Mouse (Mus musculus): ENCODE measurements around the gene Hgd. TPM values are rescaled to one million over a fixed set of nuclear protein-coding genes. Genes with fewer than 3 reads are reported as not detected.
A peak's percentile ranks its signal among the peaks of the same experiment; 100 is the strongest.

Gene Hgd
- total RNA-seq (2022), result not detected

DNA sequence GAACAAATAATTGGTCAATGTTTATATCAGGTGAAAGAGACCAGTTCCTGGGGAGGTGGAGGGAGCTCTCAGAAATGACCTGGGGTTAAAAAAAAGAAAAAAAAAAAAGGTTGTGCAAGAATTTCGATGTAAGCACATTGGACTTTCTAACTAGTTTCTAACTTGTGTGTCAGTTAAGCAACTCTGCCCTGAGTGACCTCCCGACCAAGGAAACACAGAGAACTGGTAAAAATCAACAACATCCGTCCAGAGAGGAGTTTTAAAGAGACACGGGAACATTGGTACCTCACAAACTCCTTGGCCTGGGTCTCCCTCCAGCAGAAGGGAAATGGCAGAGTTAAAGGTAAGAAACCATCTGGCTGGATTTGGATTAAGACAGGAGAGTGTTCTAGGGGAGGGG, at the start of gene Hgd:
TSS of gene Hgd (plus strand) at position 160 of the 400 bp plus-strand sequence.
- no peak for DNase-seq (ENCODE audit: low spot score in 2 of 2)

DNA sequence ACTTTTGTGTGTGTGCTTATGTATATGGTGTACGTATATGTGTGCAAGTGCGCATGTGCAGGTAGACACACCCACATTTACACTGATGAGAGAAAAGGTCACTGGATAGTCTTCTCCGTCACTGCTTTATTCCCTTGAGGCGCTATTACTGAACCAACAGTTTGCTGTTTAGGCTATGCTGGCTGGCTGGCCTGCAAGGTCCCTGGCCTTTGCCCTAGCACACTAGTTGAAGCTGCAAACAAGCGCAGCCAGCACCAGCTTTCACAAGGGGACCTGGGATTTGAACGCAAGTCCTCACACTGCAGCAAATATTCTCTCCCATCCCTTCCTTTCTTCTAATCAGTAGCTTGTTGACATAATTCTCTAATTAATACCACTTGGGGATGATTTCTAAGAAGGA, 49.8 kb upstream of the Hgd start:
- DNase-seq (ENCODE audit: low spot score in 2 of 2), result no peak

DNA sequence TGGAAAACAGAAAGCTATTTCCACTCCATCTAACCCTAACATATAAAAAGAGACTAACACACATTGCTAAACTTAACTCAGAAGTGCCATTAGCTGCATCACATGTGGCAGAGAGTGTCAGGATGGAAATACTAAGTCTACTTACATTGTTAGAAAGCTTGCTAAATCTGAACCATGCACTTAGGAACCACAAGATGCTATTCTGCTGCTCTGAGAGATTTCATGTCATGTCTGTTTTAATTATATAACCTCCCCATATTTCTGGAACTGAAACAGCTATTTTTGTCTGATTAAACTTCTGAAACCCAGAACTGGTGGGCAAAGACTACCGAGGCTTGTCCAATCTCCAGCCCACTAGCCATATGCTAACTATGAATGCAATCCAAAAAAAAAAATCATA, 47.9 kb upstream of the Hgd start:
- no peak for DNase-seq (ENCODE audit: low spot score in 2 of 2)

DNA sequence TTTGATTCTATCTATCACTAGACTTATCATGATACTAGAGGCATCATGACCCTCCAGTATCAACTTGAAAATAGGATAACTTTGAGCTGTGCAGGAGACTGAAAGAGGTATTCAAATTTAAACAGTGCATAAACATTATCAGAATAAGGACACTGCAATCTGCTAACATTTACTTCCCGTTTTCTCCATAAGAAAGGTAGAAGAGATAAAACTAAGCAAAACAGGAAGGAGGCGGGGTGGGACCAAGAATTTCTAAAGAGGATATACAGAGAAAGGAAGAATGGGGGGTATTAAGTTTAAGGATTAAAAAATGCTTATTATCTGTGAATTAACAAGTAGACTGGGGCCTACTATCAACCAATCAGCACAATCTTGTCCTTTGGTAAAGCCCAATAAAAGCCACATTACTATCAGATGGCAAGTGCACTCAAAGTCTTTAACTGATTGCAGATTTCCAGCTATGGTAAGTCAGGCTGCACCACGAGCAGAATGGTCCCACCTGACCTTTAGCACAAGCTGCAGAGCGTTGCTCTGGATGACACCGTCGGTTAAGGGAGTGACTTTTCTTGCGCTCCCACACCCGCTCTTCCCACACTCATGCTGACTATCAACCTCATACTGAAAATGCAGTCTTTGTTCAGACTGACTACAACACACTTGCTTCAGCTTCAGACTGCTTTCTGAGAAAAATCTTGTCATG, 46.4 kb upstream of the Hgd start:
- DNase-seq (ENCODE audit: low spot score in 2 of 2), result no peak

DNA sequence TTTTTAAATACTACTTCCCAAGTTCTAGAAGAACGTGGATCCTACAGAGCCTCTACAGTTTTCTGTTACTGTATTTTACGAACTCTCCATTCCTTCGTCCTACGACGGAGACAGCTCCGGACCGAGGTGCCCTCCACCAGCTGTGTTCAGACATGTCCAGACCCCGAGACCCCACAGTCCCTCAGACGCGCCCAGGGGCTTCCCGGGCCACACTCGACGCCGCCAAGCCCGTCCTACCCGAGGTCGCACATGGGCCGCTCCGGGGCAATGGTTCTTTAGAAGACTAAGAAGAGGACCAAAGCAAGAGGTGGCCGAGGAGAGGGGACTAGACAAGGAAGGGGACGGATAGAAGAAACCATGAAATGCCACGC, 40.7 kb upstream of the Hgd start:
- no peak for DNase-seq (ENCODE audit: low spot score in 2 of 2)

DNA sequence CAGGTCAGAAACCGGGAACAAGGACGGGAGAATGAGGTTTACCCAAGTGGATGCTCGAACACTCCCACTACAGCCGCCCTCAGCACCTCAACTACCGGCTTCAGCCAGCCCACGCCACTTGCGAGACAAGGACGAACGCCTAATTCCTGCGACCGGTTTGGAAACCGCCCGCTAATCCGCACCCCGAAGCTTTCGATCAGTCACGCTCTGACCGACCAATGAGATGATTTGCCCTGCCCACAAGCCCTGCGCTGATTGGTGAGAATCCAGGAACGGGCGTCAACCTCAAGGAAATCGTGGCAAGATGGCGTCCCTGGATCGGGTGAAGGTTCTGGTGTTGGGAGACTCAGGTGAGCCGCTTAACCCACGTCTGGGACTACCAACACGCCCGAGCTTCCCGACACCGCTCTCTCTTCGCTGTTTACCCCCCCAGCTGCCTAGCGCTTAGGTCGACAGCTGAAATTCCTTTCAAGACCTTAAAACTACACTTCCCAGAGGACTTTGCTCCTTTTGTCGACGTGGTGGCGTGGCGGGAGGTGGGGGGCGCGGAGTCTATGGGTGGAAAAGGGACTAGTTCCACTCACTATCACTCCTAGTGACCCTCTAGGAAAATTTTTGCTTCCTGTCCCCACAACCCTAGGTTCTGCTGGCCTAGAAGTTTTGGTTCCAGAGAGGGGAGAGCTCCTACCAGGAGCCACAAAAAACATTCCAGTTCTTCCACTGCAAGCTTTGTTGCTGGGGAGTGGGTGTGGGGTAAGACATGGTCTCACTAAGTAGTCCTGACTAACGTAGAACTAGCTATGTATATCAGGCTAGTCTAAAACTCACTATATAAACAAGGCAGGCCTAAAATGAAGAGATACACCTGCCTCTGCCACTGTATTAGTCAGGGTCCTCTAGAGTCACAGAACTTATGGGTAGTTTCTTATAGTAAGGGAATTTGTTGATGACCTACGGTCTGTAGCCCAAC, 40.1 kb upstream of the Hgd start, which contains the start of the genes Gtf2e1 and Rabl3:
TSS of gene Gtf2e1 (minus strand) at position 179 of the 970 bp plus-strand sequence.
TSS of gene Rabl3 (plus strand) at position 275 of the 970 bp plus-strand sequence.
- DNase-seq (ENCODE audit: low spot score in 2 of 2), result peak; percentile 96 to 98

DNA sequence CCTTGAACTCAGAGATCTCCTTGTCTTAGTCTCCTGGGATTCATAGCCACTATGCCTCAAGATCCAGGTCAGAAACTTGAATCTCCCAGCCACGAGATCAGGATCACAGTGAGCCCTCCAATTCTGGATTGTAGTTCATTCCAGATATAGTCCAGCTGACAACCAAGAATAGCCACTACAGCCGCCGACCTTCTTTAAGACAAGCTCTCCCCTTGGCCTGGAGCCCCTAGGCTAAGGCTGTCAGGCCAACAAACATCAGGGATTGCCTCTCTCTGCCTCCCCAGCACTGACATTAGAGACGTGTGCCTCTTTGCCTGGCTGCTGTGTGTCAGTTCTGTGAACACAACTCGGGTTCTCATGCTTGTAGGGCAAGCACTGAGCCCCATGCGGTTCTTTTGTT, 39.2 kb upstream of the Hgd start:
- no peak for DNase-seq (ENCODE audit: low spot score in 2 of 2)

DNA sequence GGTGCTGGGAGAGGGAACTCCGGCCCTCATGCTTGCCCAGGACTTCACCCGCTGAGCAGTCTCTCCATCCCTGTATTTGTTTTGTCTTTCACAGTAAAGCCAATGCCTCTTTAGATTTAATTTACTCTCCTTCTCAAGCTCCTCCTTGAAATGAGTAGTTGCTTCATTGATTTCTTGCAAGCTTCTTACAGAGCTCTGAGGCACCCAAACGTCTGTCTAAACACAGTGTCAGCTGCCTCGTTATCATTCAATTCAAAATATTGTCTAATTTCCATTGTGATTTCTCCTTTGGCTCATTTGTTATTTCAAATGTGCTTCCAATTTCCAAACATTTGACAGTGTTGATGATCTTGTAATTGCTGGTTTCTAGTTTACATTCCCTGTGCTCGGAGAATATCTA, 33.6 kb upstream of the Hgd start:
- no peak for DNase-seq (ENCODE audit: low spot score in 2 of 2)

DNA sequence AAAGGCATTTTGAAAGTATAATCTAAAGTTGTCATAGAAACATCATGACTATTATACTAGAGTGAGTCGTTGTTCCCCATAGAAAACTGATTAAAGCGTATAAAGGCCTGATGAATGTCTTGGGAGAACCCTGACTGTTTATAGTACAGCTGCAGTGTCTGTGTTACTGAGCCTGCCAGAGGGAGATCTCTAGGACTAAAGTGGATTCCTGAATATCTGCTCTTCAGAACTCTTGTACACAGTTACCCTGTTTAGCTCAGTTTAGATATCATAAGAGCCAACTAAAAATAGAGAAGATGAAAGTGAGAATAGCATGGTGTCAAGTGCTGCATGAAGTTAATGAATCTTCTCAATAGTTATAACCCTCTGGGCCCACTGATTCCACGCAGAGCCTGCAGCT, 29.7 kb upstream of the Hgd start:
- DNase-seq (ENCODE audit: low spot score in 2 of 2), result no peak

DNA sequence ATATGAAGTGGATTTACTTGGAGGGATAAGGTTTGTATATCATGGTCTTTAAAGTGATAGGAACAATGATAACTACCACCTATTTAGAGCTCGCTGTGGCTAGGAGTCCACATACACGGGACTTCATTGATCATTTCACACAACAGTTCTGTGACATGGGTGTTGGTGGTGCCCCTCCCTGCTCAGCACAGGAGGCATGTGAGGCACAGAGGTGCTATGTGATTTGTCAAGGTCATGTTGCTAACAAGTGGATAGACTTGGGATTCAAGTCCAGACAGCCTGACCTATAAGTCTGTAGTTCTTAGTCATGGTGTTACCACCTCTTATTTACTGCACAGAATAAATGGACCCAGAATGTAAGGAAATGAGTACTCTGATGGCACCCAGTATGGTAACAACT, 29.0 kb upstream of the Hgd start:
- DNase-seq (ENCODE audit: low spot score in 2 of 2), result no peak

DNA sequence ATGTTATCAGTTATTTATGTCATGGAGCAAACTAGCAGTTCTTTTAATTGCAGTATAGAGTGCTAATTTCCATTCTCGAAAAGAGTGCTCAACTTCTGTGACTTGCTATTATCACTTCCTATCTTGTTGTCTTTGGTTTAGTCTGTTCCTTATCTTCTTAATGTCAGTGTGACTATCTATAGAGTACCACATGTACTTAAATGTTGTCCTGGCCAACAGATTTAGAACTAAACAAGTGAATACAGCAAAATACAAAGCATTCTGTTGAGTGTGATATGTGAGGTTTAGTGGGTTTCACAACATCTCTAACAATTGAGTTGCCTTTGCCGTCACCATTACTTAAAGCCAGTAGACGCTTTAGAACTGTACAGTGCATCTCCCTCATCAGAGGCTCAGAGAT, 27.1 kb upstream of the Hgd start:
- DNase-seq (ENCODE audit: low spot score in 2 of 2), result no peak

DNA sequence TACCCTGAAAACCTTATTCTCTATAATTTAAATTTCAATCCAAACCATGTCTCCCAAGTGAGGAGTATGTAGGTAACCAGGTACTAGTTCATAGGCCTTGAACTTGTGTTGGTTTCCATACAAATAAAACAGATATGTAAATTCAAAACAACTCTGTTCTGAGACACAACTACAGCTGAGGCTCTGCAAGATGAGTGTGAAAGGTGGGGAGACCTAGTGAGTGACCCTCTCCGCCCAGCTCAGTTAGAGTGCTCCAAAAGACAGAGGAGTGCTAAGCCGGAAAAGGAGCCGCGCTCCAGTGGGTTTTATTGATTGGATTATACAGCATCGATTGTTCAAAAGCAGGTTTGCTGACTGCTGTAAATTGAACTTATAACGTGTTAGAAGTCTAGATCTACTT, 17.5 kb upstream of the Hgd start:
- no peak for DNase-seq (ENCODE audit: low spot score in 2 of 2)

DNA sequence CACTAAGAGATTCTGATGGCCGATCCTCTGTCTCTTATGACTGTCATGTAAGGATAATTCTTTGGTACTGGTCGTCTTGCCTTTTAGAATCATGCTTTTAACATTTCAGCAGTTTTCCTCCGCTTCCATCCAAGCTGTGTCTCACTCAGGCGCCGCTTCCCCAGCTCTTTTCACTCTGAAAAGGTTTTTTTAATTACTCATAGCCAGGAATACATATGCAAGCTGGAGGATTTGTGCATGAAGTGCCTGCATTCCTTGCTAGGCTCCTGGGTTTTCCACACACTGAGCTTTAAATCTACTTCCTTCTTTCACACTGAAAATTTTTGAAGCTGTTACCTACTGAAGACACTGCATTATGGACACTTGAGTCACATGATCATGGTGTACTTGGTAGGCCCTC, 17.0 kb upstream of the Hgd start:
- DNase-seq (ENCODE audit: low spot score in 2 of 2), result peak in 1 of 2 experiments; percentile 12

DNA sequence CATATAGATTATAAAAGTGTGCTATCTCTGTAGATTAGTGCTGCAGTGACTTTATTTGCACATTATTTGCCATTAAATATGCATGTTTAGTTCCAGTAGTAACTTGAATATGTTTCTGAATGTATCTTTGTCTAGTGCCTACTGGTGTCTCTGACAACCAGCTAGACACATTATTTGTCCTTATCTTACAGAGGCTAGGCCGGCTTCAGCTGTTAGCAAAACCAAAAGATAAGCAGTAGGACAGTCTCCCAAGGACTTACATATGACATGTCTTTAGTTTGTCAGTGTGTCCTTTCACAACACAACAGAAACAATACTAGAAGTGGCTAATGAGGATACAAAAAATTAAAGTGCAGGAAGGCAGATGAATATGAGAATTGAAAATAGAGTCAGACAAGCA, 14.8 kb upstream of the Hgd start:
- no peak for DNase-seq (ENCODE audit: low spot score in 2 of 2)

DNA sequence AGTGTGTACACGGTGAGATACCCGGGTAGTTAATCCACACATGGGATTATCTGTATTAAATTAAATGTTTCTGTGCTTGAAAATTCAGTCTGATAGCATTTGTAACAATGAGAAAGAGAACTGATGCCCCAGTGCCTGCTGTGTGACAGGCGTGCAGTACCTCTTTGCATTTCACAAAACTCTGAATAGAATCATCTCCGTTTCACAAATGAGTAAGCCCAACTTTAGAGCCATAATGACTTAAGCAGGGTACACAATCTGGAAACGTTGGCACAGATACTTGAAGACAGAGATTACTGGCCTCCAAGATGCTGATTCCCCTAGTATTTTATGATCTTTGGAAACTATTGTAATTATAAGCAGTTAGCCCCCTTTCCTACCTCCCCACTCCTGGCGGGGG, 13.8 kb upstream of the Hgd start:
- no peak for DNase-seq (ENCODE audit: low spot score in 2 of 2)

DNA sequence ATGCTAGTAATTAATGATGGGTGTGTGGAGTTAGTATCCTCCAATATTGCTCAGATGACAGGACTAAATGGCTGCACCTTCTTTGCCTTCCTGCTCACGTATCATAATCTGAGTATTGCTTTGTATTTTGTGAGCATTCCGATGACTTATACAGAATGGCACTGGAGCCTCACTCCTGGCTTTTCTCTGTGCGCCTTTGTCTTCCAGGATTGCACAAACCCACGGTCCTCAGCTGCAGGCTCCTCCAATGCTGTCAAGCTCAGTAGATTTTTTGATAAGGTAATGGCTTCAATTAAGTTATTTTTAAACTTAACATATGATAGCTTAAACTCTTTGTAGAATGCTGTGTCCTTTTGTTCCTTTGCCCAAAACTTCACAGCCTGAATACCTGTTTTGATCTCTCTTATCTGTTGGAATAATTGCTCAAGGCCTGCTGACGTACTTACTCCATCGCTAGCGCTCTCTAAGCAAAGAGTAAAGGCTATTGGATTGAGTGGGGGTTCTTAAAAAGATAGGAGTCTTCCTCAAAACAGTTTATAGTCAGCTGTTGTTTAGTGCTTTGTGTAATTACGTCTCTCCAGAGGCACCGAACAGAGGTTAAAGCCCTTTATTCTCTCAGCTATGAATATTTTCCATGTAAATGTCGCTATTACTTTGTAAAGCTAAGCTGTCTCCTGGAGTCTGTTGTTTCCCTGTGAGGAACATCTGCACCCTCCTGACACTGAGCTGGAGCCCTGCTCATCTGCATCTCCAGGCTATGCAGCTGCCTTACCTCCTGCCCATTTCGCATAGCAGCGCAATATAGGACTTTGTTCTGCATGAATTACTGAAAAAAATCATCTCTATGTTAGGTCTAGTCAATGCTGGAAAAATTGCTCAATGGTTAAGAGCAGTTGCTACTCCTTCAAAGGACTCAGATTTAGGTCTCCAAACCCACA, 12.6 kb upstream of the Hgd start:
- no peak for DNase-seq (ENCODE audit: low spot score in 2 of 2)

DNA sequence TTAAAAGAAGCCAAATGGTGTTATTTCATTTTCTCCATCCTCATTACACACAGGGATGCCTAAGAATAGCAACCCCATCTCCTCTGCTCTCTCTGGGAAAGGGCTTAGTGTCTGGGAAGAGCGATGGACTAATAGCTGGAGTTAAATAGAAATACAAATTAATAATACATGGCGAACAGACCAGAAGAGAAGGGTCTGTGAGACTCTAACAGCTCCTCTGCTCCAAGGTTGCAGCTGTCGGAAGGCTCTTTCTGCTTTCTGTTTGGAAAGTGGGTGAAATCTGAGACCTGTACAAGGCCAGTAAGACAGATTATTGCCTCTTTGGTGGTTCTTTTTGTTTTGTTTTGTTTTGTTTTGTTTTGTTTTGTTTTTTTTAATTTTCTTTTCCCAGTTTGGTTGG, 8.4 kb upstream of the Hgd start:
- no peak for DNase-seq (ENCODE audit: low spot score in 2 of 2)

DNA sequence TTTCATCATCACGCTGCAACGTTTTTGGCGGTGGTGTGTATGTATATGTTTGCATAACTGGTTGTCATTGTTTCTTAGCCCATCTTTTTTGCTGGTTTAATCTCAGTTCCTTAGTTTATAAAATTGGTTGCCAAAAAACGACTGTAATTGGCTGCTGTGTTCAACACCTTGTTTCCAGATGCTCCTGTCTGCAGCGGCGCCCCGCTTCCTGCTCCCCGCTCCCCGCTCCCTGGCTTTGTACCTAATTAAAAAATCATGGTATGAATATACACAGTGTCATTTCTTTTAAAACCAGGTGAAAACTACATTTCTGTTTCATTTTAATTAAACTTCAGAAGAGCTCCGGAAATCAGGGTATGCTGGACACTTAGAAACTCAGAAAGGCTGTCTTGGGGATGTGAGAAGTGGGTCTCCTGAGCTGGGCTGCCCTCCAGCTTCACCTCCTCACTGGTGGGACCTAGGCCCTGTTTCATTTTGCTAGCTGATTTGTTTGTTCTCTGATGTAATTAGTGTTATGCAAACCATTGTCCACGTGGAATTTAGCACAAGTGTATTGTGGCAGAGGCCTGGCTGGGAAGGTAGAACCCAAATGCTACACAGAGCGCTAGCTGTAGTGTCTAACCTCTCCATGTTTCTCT, 7.7 kb upstream of the Hgd start:
- DNase-seq (ENCODE audit: low spot score in 2 of 2), result no peak

DNA sequence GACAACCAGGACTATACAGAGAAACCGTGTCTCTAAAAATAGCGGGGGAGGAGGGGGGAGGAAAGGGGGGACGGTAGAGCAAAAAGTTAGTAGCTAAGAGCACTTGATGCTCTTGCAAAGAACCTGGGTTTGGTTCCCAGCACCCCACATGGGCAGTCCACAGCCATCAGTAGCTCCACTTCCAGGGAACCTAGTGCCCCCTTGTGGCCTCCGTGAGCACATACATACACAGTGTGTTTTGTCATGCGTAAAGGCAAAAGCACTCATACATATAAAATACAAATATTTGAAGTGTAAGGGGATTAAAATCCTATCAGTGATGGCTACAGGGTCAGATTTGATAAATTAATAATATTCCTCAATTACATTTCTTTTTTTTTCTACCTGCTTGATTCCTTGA, 6.9 kb upstream of the Hgd start:
- no peak for DNase-seq (ENCODE audit: low spot score in 2 of 2)

DNA sequence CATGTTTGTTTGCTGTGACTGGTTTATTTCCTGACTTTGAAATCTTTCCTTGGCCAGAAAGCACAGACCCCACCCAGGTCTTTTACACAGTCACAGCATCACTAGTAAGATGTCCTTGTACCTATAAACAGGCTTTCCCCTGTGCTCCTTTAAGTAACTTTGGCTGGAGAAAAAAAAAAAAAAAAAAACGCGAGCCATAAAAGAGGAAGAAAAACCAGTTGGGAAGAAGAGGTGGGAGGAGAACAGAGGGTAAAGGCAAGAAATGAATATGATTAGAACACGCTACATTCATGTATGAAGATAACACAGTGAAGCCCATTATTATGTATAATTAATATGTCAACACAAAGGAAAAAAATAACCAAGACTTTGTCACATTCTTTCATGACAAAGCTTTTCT, 4.6 kb upstream of the Hgd start:
- no peak for DNase-seq (ENCODE audit: low spot score in 2 of 2)

DNA sequence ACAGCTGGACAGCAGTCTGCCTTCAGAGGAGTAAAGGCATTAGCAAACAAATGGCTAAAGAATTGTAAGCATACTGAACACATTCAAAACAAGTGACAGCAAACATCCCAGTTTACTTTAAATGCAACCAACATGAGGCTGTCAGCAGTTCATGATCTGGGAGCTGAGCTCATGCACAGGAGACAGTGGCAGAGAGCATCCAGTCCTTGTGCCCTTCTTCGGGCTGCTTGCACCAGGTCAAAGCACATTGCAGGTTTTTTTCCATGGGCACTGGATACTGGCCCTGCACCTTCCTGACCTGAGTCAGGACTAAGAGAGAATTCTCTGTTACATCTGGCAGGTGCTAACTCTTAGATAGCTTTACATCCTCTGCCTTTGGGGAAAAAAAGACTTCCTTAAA, 362 bp upstream of the Hgd start:
- no peak for DNase-seq (ENCODE audit: low spot score in 2 of 2)

Data from left cerebral cortex, adult 8-10 months (tissue).